Mouse (Mus musculus) stomach, embryonic 14.5 days (tissue): ENCODE data around the gene Plcb1. TPM values are rescaled to one million over a fixed set of nuclear protein-coding genes. Genes with fewer than 3 reads are reported as not detected.

ENCODE experiments used
- ATAC-seq: fragments of 200-750 bp; cut with Nextera tagmentation; 2 replicates; pipeline ENCODE4 v1.8.0; 2017; ENCODE audit warnings: low read depth, moderate TSS enrichment; ENCODE audit not compliant: insufficient number of reproducible peaks, insufficient read depth, low FRiP score
- H3K27ac ChIP-seq: fragments of 300-500 bp; sonication (generic); 2 replicates; pipeline ENCODE4 v1.5.1; 2014; ENCODE audit warnings: mild to moderate bottlenecking, low read length, moderate library complexity, mixed read lengths
- H3K27me3 ChIP-seq: fragments of 300-500 bp; sonication (generic); 2 replicates; pipeline ENCODE4 v1.6.1; 2014; ENCODE audit warnings: low read length, control low read depth, mixed read lengths; ENCODE audit not compliant: control insufficient read depth, insufficient read depth
- H3K36me3 ChIP-seq: fragments of 300-500 bp; sonication (generic); 2 replicates; pipeline ENCODE4 v1.6.1; 2014; ENCODE audit warnings: mild to moderate bottlenecking, control low read depth, low read length, moderate library complexity, mixed read lengths; ENCODE audit not compliant: control insufficient read depth, insufficient read depth
- H3K4me1 ChIP-seq: fragments of 300-500 bp; sonication (generic); 2 replicates; pipeline ENCODE4 v1.6.1; 2014; ENCODE audit warnings: low read length, control low read depth, mixed read lengths; ENCODE audit not compliant: control insufficient read depth, insufficient read depth
- H3K4me2 ChIP-seq: fragments of 300-500 bp; sonication (generic); replicated peaks from 2 replicates; pipeline ENCODE4 v1.6.1; 2014; ENCODE audit warnings: low read depth, low read length, control low read depth
- H3K4me3 ChIP-seq: fragments of 300-500 bp; sonication (generic); 2 replicates; pipeline ENCODE4 v1.5.1; 2014; ENCODE audit warnings: low read depth, low read length, control low read depth
- H3K9ac ChIP-seq: fragments of 300-500 bp; sonication (generic); replicated peaks from 2 replicates; pipeline ENCODE4 v1.6.1; 2014; ENCODE audit warnings: low read depth, mild to moderate bottlenecking, control low read depth, low read length, moderate library complexity, mixed read lengths
- H3K9me3 ChIP-seq: fragments of 300-500 bp; sonication (generic); 2 replicates; pipeline ENCODE4 v1.6.1; 2016; ENCODE audit warnings: low read depth, low read length, control low read depth; ENCODE audit not compliant: control insufficient read depth
- WGBS: fragments of 180-500 bp; shearing (Covaris S2); extraction: QIAGEN DNeasy Blood & Tissue Kit; methylation state at CpG from one replicate; pipeline ENCODE4 v1.1.7; 2014; 5-methylcytosine and 5-hydroxymethylcytosine counted together
- polyA plus RNA-seq: library from polyadenylated mRNA; unstranded; fragments of >200 nt; fragmentation: Nextera tagmentation; extraction: Ambion mirVana; gene quantifications from 2 replicates; pipeline ENCODE4 v1.2.1, GENCODE M21; 2014

Plcb1 gene
- polyA plus RNA-seq, 1 experiment from 2014 or later, result 25.3 TPM

DNA sequence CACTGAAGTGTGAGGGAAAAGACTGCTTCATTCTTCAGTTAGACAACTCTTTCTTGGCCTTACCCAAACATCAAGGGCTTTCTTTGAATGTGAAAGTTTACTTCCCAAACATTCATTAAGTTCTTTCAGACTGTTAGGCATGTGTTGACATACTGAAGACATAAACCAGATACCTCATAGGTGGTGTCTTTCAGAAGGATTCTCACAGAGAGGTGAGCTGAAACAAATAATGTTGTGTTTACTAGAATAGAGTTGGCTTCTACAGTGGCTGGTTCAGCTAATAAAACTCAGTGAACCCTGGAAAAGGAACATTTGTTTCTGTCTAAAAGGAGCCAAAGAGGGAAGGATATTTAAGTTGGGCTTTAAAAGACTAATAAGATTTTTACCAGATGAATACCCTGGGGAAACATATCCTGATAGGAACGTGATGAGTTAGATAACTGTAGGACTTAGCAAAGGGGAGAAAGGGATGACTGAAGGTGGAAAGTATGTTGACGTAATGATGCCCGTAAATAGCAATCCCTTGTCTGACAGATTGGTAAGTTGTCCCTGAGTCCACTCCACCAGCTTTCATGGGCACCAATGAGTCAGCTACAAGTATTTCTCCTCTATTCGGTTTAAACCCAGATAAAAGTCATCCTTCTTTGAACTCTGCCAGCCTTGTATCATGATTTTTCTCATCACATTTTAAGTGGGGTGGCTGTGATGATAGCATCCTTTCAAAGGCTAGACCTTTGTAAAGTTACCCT lies 265.8 kb downstream of the Plcb1 start:
- no peak overlapping the region for H3K9ac ChIP-seq
- H3K4me3 ChIP-seq, result no peak overlapping the region
- no peak overlapping the region for H3K27ac ChIP-seq
- WGBS, result 68% methylated on average over 4 of the region's 4 CpGs
- no peak overlapping the region for H3K4me2 ChIP-seq
- no peak for ATAC-seq
- no peaks in the 10 kb centered on the region for H3K36me3 ChIP-seq
- H3K4me1 ChIP-seq, result no peaks in the 10 kb centered on the region
- no peaks in the 10 kb centered on the region for H3K9me3 ChIP-seq
- H3K27me3 ChIP-seq, result no peaks in the 10 kb centered on the region

DNA sequence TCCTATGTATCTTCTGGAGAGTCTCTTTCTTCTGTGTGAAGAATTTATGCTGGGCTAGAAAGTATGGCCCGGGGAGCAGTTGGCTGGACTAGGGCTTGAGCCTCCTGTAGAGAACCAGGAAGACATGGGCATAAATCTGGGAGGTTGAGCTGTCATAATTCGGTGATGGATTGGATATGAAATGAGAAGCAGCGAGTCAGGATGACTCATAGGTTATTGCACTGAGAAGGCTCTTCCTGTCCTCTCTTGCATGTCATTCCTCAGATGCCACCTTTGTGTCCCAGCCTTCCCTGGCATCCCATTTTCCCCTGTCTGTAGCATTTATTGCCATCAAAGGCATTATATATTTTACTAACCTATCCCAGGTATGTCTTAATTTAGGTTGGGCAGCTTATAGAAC lies 267.5 kb downstream of the Plcb1 start:
- 84% methylated on average over 3 of the region's 3 CpGs for WGBS
- Histone ChIP-seq H3K27ac (no peak overlapping the region), H3K9me3 (no peaks in the 10 kb centered on the region), H3K9ac (no peak overlapping the region), H3K4me2 (no peak overlapping the region), H3K36me3 (no peaks in the 10 kb centered on the region), H3K4me3 (no peak overlapping the region), H3K27me3 (no peaks in the 10 kb centered on the region), H3K4me1 (no peaks in the 10 kb centered on the region)
- ATAC-seq, result no peak

DNA sequence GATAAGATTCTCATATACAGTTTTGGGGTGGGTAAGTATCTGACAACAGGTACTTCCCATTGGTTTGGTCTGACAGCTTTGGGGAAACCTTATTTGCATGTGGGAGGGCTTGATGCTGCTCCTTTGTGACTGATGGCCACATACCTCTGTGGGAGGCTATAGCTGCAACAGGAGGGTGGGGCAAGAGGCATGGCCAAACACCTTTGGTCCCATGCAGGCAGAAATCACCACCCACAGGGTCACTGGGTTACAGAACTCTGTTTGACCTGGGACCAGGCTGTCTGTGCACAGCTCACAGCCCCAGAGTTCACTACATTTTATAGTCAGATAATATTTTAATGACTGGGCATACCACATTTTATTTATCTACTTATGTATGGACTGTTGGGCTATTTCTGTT lies 281.6 kb downstream of the Plcb1 start:
- no peak for ATAC-seq

DNA sequence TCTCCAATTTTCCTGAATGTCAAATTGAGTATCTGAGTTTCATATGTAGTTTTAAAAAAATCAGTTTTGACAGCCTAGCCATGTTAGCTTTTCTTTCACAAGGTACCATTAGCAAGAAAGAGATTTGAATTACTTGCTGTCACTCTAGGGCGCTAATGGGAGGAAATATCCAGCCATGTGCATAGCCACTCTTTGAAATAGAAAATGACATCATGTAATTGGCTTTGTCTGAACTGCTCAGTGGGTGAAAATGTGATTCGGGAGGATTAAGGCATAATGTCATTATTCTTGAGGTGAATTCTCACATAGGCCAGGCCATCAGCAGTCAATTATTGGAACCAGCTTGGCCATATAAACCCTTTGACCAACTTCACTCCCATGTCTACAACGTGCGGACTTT lies 285.5 kb downstream of the Plcb1 start:
- Histone ChIP-seq H3K27me3 (no peaks in the 10 kb centered on the region), H3K4me2 (no peak overlapping the region), H3K4me1 (no peaks in the 10 kb centered on the region), H3K27ac (no peak overlapping the region), H3K9ac (no peak overlapping the region), H3K9me3 (no peaks in the 10 kb centered on the region), H3K4me3 (no peak overlapping the region), H3K36me3 (no peaks in the 10 kb centered on the region)
- WGBS, result 88% methylated on average over 4 of the region's 4 CpGs
- ATAC-seq, result no peak

More for the DNA sequence above, 281.6 kb downstream of the Plcb1 start:
- Histone ChIP-seq H3K4me1 (no peaks in the 10 kb centered on the region), H3K27ac (no peak overlapping the region), H3K9ac (no peak overlapping the region), H3K4me3 (no peak overlapping the region), H3K36me3 (no peaks in the 10 kb centered on the region), H3K27me3 (no peaks in the 10 kb centered on the region), H3K4me2 (no peak overlapping the region), H3K9me3 (no peaks in the 10 kb centered on the region)

DNA sequence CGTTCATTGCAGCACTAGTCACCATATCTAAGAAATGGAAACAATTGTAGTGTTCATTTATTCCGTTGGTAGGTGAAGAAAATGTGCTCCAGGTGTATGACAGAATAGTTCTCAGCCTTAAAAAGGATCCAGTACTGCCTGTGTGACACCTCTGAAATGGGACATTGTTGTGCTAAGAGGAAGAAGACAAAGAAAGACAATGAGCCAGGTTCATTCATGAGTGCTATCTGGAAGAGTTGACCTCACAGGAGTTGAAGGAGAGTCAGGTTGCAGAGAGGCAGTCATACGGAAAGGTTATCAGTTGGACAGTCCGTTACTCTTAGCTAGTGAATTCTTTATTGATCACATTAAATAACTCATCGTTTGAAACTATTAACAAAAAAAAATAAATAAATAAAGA lies 286.6 kb downstream of the Plcb1 start:
- Histone ChIP-seq H3K4me2 (no peak overlapping the region), H3K4me3 (no peak overlapping the region), H3K9ac (no peak overlapping the region), H3K27me3 (no peaks in the 10 kb centered on the region), H3K9me3 (no peaks in the 10 kb centered on the region), H3K36me3 (no peaks in the 10 kb centered on the region), H3K27ac (no peak overlapping the region), H3K4me1 (no peaks in the 10 kb centered on the region)
- ATAC-seq, result no peak
- WGBS, result 64% methylated on average over 5 of the region's 5 CpGs

DNA sequence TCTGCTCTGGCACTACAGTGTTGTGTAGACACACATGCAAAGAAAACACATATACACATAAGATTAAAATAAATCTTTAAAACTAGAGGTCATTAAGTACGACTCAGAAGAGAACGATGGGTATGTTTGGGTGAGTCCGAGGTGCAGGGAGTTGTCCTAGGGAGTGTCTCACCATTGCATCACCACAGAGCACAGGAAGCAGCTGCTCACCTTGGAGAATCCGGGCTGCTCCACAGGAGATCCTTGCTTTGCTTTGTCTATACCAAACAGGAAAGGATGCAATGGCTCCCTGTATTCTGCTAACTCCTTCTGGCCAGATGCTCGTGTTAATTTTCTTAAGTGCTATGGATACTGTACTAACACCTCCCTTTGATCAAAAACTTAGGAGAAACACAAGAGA lies 287.1 kb downstream of the Plcb1 start:
- no peak overlapping the region for H3K4me2 ChIP-seq
- H3K9ac ChIP-seq, result no peak overlapping the region
- H3K4me3 ChIP-seq, result no peak overlapping the region
- WGBS, result 76% methylated on average over 5 of the region's 5 CpGs
- no peak overlapping the region for H3K27ac ChIP-seq
- no peaks in the 10 kb centered on the region for H3K4me1 ChIP-seq
- H3K36me3 ChIP-seq, result no peaks in the 10 kb centered on the region
- no peak for ATAC-seq
- H3K9me3 ChIP-seq, result no peaks in the 10 kb centered on the region
- H3K27me3 ChIP-seq, result no peaks in the 10 kb centered on the region

DNA sequence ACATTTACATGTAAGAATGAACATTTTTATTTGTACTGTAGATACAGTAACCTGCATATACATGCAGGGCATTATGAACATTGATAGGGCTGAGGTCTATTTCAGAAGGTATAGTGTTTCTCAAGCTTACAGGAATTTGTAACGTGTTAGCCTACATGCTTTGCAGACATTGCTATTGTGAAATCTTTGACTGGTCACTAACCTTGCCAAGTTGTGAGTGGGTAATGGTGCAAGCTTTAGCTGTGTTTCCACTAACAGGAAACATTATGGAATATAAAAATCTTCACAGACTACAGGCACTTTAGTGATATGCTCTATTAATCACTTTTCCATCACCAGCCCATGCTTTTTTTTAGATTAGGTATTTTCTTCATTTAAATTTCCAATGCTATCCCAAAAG lies 289.5 kb downstream of the Plcb1 start:
- no peaks in the 10 kb centered on the region for H3K27me3 ChIP-seq
- H3K4me3 ChIP-seq, result no peak overlapping the region
- H3K9me3 ChIP-seq, result no peaks in the 10 kb centered on the region
- 78% methylated on average over 1 of the region's 1 CpGs for WGBS
- H3K36me3 ChIP-seq, result no peaks in the 10 kb centered on the region
- no peak for ATAC-seq
- H3K27ac ChIP-seq, result no peak overlapping the region
- H3K9ac ChIP-seq, result no peak overlapping the region
- H3K4me2 ChIP-seq, result no peak overlapping the region
- H3K4me1 ChIP-seq, result no peaks in the 10 kb centered on the region

DNA sequence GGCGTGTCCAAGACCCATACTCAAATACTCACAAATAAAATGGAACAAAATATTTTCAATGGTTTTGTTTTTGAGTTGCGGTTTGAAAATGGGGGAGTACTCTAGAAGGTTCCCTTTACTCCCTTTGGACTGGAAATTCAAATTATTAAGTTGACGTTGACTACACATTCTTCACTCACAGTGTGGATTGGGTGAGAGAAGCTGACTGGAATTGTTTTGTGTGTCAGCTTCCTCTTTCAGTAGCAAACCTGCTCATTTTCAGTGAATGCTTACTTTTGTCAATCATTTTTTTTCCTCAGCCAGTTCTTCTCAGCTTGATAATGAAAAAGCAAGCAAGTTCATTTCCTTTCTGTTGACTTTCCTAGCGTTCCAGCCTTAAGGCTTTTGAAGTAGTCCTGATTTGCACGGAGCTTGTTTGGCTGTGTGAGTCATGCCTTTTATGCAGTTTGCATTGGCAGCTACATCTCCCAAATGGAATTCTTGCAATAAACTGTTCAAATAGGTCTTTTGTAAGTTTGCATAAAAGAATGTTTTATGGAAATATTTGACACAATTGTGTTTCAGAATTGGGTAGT lies 306.8 kb downstream of the Plcb1 start:
- H3K36me3 ChIP-seq, result no peaks in the 10 kb centered on the region
- no peaks in the 10 kb centered on the region for H3K4me1 ChIP-seq
- no peak overlapping the region for H3K4me2 ChIP-seq
- peak; percentile 78; the same call in 1 of the 2 replicates for ATAC-seq
- no peak overlapping the region for H3K4me3 ChIP-seq
- H3K9me3 ChIP-seq, result no peaks in the 10 kb centered on the region
- H3K9ac ChIP-seq, result no peak overlapping the region
- no peaks in the 10 kb centered on the region for H3K27me3 ChIP-seq
- WGBS, result 64% methylated on average over 5 of the region's 5 CpGs
- H3K27ac ChIP-seq, result 0 out of 2 replicates have a peak overlapping the region, but pooled peaks have one; percentile 39

DNA sequence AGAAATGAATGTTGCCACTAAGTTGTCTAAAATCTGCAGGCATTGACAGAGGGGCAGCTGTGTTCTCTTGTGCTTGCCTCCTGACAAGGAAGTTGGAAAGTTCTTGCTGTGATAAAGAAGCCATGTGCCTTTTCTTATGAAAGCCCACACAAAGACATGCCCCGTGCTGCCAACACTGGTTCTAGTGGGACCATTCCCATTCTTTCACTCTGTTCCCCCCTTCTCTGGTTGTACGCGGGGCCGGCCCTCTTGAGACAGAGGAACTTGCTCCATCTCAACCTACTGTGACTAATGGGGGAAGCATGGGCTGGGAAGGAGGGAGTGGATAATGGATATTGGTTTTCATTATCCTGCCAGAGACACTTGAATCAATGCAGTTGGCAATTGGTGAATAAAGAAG lies 315.4 kb downstream of the Plcb1 start:
- Histone ChIP-seq H3K27me3 (no peaks in the 10 kb centered on the region), H3K36me3 (no peaks in the 10 kb centered on the region), H3K4me1 (no peaks in the 10 kb centered on the region), H3K4me2 (no peak overlapping the region), H3K4me3 (no peak overlapping the region), H3K9ac (no peak overlapping the region), H3K9me3 (no peaks in the 10 kb centered on the region), H3K27ac (no peak overlapping the region)
- ATAC-seq, result no peak
- WGBS, result 77% methylated on average over 4 of the region's 4 CpGs
